Mouse (Mus musculus) myocyte (in vitro differentiated cells): ENCODE data around the gene Scarf2.

Experiments
- E2F4 ChIP-seq: IDR thresholded peaks from one replicate; pipeline ENCODE4 v1.6.1; 2011; ENCODE audit warnings: mild to moderate bottlenecking, control low read depth, moderate library complexity; ENCODE audit not compliant: insufficient read depth
- REST ChIP-seq: IDR thresholded peaks from one replicate; pipeline ENCODE4 v1.6.1; 2011; ENCODE audit warnings: mild to moderate bottlenecking, control low read depth, moderate library complexity; ENCODE audit not compliant: insufficient read depth, insufficient read length

DNA sequence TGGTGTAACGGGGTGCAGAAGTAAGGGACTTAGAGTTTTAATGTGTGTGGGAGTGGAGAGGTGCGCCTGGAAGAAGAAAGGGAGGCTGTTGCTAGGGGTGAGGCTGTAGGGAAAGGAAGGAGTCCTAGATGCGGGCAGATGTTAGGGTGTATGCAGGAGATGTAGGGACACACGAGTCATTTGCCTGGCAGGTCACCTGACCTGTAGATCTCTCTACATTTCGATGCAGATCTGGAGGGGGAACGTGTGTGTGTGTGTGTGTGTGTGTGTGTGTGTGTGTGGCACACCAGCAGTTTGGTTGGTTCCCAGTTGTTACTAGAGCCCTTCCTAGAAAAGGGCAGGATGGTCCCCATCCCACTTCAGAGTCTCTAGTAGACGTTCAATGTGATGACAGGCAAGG is 7.9 kb downstream of the Scarf2 start:
- TF ChIP-seq E2F4 (no peak), REST (no peak)
